Mouse (Mus musculus) erythroblast, embryonic 14.5 days (primary cell): ENCODE data around the gene Wdr48.

ENCODE experiments used
- GATA1 ChIP-seq: IDR thresholded peaks from 2 replicates; pipeline ENCODE4 v1.6.1; 2012; ENCODE audit warnings: low read length, inconsistent platforms, mixed read lengths
- TAL1 ChIP-seq: IDR thresholded peaks from 3 replicates; pipeline ENCODE4 v1.6.1; 2012; ENCODE audit warnings: low read length, inconsistent platforms, mixed read lengths

DNA sequence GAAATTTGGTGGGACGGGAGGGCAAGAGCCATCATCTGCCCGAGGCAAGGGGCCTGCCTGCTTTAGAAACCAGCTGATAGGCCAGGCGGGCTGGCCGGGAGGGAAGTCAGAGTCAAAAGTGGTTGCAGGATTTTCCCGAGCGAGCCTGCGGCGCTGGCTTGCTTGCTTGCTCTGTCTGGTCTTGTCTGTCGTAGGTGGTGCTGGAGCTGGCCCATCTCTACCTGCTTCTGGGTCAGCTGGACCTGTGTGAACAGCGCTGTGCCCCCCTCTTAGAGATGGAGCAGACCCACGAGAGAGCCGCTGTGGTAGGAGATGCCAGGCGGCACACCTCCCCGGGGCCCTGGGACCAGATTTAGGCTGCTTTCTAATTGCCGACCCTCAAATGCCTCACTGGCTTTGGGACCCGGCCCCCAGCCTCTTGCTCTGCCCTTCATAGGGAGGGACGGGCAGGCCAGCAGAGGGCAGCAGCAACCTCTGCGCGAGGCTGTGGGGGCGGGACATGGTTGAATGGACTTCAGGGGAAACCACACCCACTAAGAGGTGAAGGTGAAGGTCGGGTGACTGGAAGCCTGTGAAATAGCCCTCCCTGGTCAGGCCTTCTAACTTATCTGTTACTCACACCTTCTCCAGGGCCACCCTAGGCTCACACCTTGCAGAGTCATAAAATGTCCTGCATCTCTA, 68.4 kb downstream of the Wdr48 start:
- TF ChIP-seq GATA1: no peak
- TF ChIP-seq TAL1: no peak
